Mouse (Mus musculus) ES-E14 (cell line): ENCODE results near the gene Hist1h2bj.

Source experiments
- CHD2 ChIP-seq: IDR thresholded peaks from 2 replicates; pipeline ENCODE4 v1.6.1; 2014; ENCODE audit warnings: mild to moderate bottlenecking, low read depth, low read length, inconsistent platforms
- HCFC1 ChIP-seq: IDR thresholded peaks from 2 replicates; pipeline ENCODE4 v1.6.1; 2012; ENCODE audit warnings: low read length, inconsistent platforms, borderline replicate concordance; ENCODE audit not compliant: insufficient read depth
- MAFK ChIP-seq: IDR thresholded peaks from 2 replicates; pipeline ENCODE4 v1.6.1; 2014; ENCODE audit warnings: mild to moderate bottlenecking, low read depth, low read length, inconsistent platforms; ENCODE audit not compliant: insufficient read depth

- TF ChIP-seq CHD2 (no peak), HCFC1 (no peak), MAFK (no peak)
Measured at GRCm38 (mm10) chr13:22034443-22035266, 8.4 kb upstream of the Hist1h2bj start.
